Mouse (Mus musculus) CD4-positive, CD25-positive, alpha-beta regulatory T cell, adult 2 months (primary cell): ENCODE data around the gene Gm5134.
A peak's percentile ranks its signal among the peaks of the same experiment; 100 is the strongest.

Experiments used
- DNase-seq: peaks from one replicate; pipeline ENCODE4 v3.0.0-alpha.2; 2012; ENCODE audit warnings: low read depth, low spot score

Gm5134 gene

GRCm38 (mm10) chr10:76033119-76033455 is 78.8 kb downstream of the Gm5134 start:
- DNase-seq: peak; percentile 38

- peak; percentile 53 for DNase-seq
Measured at GRCm38 (mm10) chr10:76034001-76034600, 79.8 kb downstream of the Gm5134 start.

DNA sequence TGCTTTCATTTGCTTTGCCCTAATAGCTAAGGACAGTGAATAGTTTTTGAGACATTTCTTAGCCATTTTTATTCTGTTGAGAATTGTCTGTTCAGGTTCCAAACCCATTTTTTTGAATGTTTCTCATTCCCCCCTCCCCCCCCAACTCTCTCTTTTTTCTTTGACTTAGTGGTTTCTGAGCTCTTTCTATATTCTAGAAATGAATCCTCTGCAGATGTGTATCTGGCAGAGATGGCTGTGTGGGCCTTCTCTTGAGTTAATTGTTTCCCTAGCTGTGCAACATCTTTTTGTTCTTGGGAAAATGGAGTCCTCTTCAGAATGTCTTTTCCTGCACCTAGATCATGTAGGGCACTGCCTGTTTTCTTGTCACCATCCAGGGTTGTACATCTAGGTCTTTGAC is 81.0 kb downstream of the Gm5134 start:
- peak; percentile 43 for DNase-seq

GRCm38 (mm10) chr10:76036962-76037361 is 82.6 kb downstream of the Gm5134 start:
- no peak for DNase-seq

DNA sequence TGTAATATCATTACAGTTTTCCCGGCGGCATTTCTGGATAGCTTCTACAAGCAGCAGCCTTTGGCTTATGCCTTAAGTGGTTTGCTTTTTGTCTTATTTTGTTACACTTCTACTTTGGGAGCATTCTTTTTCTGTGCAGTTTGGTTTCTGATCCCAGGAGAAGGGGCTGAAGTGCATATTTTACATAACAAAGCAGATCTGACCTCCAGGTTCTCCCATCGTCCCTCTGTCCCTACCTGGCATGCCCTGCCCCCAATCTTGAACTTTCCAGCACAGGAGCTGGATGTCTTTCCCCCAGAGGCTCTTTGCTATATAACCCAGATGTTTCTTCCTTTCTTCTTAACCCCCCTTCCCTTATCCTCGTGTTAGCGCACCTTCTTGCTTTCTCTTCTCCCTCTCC is 91.0 kb downstream of the Gm5134 start:
- DNase-seq: no peak

DNA sequence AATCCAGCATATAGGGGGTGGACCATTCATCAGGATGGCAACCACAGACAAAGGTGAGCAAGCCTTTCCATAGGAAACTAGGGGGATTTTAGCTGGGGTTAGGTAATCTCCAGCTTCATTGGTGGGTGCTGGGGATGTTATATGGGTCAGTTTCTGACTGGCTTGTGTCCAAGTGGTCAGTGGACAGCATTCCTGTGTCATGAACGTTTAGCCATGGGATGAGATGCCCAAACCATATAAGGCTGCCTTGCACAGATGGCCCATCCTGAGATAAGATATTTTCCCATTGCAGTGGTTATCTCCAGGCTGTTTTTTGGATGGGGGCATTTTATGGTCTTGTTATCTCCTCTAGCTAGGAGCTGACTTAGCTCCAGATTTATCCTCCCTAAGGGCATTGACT is 92.4 kb downstream of the Gm5134 start:
- no peak for DNase-seq

DNA sequence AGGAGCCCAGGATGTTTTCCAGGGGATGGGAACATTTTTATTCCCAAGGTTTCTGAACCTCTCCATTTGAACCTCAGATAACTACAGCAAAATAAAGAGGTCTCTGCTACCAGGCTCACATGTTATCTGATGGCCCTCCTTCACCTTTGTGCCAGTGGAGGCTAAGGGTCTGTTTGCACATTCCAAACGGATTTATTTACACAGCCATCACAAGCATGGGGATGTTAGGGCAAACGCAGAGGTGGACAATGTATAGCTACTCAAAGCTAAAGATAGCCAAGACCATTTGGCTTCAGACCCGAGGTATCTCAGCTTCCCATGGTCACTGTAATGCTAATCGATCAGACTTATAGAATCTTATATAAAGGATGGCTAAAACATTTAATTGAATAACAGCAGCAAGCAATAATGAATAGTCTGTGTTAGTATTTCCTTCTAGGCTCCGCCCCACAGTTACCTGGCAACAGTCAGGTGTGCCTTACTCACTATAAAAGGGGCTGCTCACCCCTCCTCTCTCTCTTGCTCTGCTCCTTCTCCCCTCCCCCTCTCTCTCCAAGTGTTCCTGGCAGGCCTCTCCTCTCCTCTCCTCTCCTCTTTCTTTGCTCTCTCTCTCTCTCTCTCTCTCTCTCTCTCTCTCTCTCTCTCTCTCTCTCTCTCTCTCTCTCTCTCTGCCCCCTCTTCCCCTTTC is 93.0 kb downstream of the Gm5134 start:
- DNase-seq: no peak

DNA sequence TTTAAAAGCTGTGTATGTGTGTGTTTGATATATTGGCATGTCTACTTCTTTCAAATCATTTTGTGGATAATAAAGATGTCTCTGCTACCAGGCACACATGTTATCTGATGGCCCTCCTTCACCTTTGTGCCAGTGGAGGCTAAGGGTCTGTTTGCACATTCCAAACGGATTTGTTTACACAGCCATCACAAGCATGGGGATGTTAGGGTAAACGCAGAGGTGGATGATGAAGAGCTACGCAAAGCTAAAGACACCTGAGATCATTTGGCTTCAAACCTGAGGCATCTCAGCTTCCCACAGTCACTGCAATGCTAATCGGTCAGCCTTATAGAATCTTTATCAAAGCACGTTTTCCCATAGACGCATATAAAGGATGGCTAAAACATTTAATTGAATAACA is 94.7 kb downstream of the Gm5134 start:
- DNase-seq: no peak

GRCm38 (mm10) chr10:76051860-76052259 is 97.5 kb downstream of the Gm5134 start:
- DNase-seq: no peak
